Mouse (Mus musculus) left cerebral cortex, adult 18-20 months (tissue): ENCODE results near the gene Tollip. TPM values are rescaled to one million over a fixed set of nuclear protein-coding genes. Genes with fewer than 3 reads are reported as not detected.

Experiments used
- total RNA-seq, 2 experiments: library from RNA; stranded (reverse); gene quantifications; 2 replicates each; pipeline ENCODE4 v1.2.3; 2021

Gene Tollip
- total RNA-seq, 2 experiments from 2014 or later: 114 to 115 TPM

Other genes with a start within 250 kb of the Tollip start
- under 1 TPM; 0.14 to 0.28 TPM for gene Muc2, start 228.2 kb downstream of the Tollip start, total RNA-seq
- not detected for gene Muc5ac, start 129.5 kb downstream of the Tollip start, total RNA-seq
- gene Muc5b, start 79.4 kb downstream of the Tollip start, total RNA-seq: not detected
- 100 to 1,000 TPM; 208 to 219 TPM for gene Brsk2, start 31.2 kb upstream of the Tollip start, total RNA-seq
- gene Mob2, start 142.6 kb upstream of the Tollip start, total RNA-seq: 10 to 100 TPM; 37.7 to 39.1 TPM
- gene Dusp8, start 177.3 kb upstream of the Tollip start, total RNA-seq: 100 to 1,000 TPM; 150 to 154 TPM
- gene Gm45618, start 202.2 kb upstream of the Tollip start, total RNA-seq: not detected
- not detected for gene Gm39115, start 217.5 kb upstream of the Tollip start, total RNA-seq
- gene Gm45337, start 226.1 kb upstream of the Tollip start, total RNA-seq: not detected
- gene Gm29735, start 238.6 kb upstream of the Tollip start, total RNA-seq: not detected
- not detected for gene Gm4553, start 247.2 kb upstream of the Tollip start, total RNA-seq